Mouse (Mus musculus) kidney, embryonic 14.5 days (tissue): Measurements from ENCODE around the gene Dpp3. TPM values are rescaled to one million over a fixed set of nuclear protein-coding genes. Genes with fewer than 3 reads are reported as not detected.
A peak's percentile ranks its signal among the peaks of the same experiment; 100 is the strongest.
"Not testable (repeated sequence)": the region's sequence is repeated elsewhere in the genome, so short reads cannot be mapped to it uniquely, and the experiment has no call there.

Experiments
- ATAC-seq: fragments of 200-750 bp; cut with Nextera tagmentation; 2 replicates; pipeline ENCODE4 v1.8.0; 2017; ENCODE audit warnings: moderate number of reproducible peaks, mild to moderate bottlenecking, moderate TSS enrichment, moderate library complexity; ENCODE audit not compliant: low FRiP score, low TSS enrichment
- H3K27ac ChIP-seq: fragments of 300-500 bp; sonication (generic); 2 replicates; pipeline ENCODE4 v1.5.1; 2014; ENCODE audit warnings: low read depth, mild to moderate bottlenecking, low read length, moderate library complexity, mixed read lengths
- H3K27me3 ChIP-seq: fragments of 300-500 bp; sonication (generic); 2 replicates; pipeline ENCODE4 v1.6.1; 2014; ENCODE audit warnings: mild to moderate bottlenecking, low read length; ENCODE audit not compliant: control insufficient read depth, insufficient read depth
- H3K36me3 ChIP-seq: fragments of 300-500 bp; sonication (generic); 2 replicates; pipeline ENCODE4 v1.6.1; 2014; ENCODE audit warnings: low read length, mixed read lengths; ENCODE audit not compliant: control insufficient read depth, insufficient read depth
- H3K4me1 ChIP-seq: fragments of 300-500 bp; sonication (generic); 2 replicates; pipeline ENCODE4 v1.6.1; 2014; ENCODE audit warnings: low read length, mixed read lengths; ENCODE audit not compliant: control insufficient read depth, insufficient read depth
- H3K4me2 ChIP-seq: fragments of 300-500 bp; sonication (generic); replicated peaks from 2 replicates; pipeline ENCODE4 v1.6.1; 2014; ENCODE audit warnings: low read depth, mild to moderate bottlenecking, low read length
- H3K4me3 ChIP-seq: fragments of 300-500 bp; sonication (generic); 2 replicates; pipeline ENCODE4 v1.5.1; 2014; ENCODE audit warnings: mild to moderate bottlenecking, low read length
- H3K9ac ChIP-seq: fragments of 300-500 bp; sonication (generic); 2 replicates; pipeline ENCODE4 v1.6.1; 2014; ENCODE audit warnings: low read depth, mild to moderate bottlenecking, low read length, moderate library complexity
- H3K9me3 ChIP-seq: fragments of 300-500 bp; sonication (generic); 2 replicates; pipeline ENCODE4 v1.6.1; 2016; ENCODE audit warnings: low read length; ENCODE audit not compliant: control insufficient read depth
- WGBS: fragments of 180-500 bp; shearing (Covaris S2); extraction: QIAGEN DNeasy Blood & Tissue Kit; methylation state at CpG from one replicate; pipeline ENCODE4 v1.1.7; 2014; 5-methylcytosine and 5-hydroxymethylcytosine counted together
- polyA plus RNA-seq: library from polyadenylated mRNA; unstranded; fragments of >200 nt; fragmentation: Nextera tagmentation; extraction: Ambion mirVana; gene quantifications from 2 replicates; pipeline ENCODE4 v1.2.1, GENCODE M21; 2014

Gene Dpp3
- polyA plus RNA-seq = 70.1 and 87.4 TPM in 2 replicates

DNA sequence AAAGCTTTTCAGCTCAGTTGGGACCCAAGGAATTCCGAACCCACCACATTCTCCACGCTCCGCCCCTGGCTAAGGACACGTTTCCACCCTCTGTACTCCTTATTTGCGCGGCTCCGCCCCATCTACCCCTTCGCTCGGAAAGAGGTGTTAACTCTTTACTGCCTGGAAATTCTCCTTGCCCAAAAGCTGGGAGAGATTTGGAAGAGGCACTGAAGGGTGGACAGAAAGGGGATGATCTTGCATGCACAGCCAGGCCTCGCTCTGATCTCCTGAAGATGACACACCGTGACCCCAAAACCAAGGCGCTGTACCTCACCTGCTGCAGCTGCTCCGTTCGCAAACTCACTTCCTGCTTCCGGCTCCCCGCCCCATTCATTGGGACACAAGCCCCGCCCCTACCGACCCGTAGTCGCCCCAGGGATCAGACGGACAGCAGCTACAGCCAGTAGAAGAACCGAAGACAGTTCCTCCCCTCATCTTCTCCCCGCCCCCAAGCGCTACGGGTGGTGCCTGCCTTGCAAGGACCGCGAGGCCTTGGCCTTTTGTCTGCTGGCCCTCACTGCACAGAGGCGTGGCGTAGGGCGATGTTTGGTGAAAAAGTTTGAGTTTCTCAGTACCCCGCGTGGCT lies at the start of gene Dpp3:
Gene Dpp3, minus strand, starts transcription at position 384 of the 628 bp plus-strand sequence.
- Histone ChIP-seq H3K4me1 (peaks cover 12% of the 10 kb centered on the region; the same call in 1 of the 2 replicates), H3K36me3 (peaks cover 19% of the 10 kb centered on the region), H3K27ac (peak within 1 kb of the TSS; percentile 74; the same call in 1 of the 2 replicates), H3K9me3 (no peaks in the 10 kb centered on the region), H3K9ac (peak within 1 kb of the TSS; percentile 65), H3K27me3 (no peaks in the 10 kb centered on the region), H3K4me3 (peak within 1 kb of the TSS; percentile 71), H3K4me2 (peak within 1 kb of the TSS; percentile 49)
- under 1% methylated on average over 32 of the region's 32 CpGs for WGBS
- peak; percentile 98 for ATAC-seq

DNA sequence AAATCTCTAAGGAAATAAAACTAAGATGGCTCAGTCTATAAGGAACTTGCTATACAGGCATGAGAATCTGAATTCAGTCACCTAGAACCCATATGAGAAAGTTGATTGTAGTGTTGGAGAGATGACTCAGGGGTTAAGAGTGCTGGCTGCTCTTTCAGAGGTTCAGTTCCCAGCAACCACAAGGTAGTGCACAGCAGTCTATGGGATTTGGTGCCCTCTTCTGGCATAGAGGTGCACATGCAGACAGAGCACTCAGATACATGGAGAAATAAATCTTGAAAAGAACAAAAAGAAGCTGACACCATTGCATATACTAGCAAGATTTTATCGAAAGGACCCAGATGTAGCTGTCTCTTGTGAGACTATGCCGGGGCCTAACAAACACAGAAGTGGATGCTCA lies 40.1 kb upstream of the Dpp3 start:
- no peak overlapping the region for H3K4me3 ChIP-seq
- ATAC-seq = no peak
- 0 out of 2 replicates have a peak, but pooled peaks cover 2% of the 10 kb centered on the region for H3K9me3 ChIP-seq
- no peaks in the 10 kb centered on the region for H3K4me1 ChIP-seq
- 94% methylated on average over 2 of the region's 2 CpGs for WGBS
- peaks cover 28% of the 10 kb centered on the region for H3K36me3 ChIP-seq
- H3K27ac ChIP-seq = no peak overlapping the region
- H3K27me3 ChIP-seq = no peaks in the 10 kb centered on the region
- H3K4me2 ChIP-seq = no peak overlapping the region
- H3K9ac ChIP-seq = no peak overlapping the region

DNA sequence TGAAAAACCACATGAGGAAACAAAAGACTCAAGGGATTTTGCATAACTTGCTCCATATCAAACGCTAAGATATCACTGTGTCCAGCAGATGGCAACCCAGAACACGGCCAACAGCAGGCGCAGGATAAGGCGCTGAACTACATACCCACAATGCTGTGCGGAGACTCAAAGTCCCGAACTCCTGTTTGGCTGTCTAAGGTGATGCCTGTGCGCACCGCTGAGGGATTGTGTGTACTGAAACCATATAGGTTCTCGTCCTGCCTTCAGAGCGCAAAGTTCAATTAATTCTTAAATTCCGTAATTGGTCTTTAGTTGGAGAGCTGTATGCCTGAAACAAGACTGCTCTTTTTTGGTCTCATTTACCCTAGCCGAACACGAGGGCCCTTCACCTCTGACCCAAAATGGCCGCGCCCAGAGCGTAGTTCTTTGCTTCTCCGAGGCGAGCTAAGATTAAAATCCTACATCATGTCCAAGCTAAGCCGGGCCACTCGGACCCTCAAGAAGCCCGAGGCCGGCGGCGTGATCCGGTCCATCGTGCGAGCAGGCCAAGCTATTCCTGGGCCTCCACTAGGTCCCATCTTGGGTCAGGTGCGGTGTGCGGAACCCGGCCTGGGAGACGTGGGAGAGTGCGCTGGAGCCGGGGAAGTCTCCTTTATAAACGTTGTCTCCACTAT lies 34.0 kb upstream of the Dpp3 start, which contains the start of gene Mrpl11:
Gene Mrpl11, plus strand, starts transcription at position 220 of the 674 bp plus-strand sequence.
- peak; percentile 95 for ATAC-seq
- H3K4me1 ChIP-seq = 0 out of 2 replicates have a peak, but pooled peaks cover 4% of the 10 kb centered on the region
- peak within 1 kb of the TSS; percentile 82 for H3K27ac ChIP-seq
- H3K4me2 ChIP-seq = peak within 1 kb of the TSS; percentile 67
- H3K36me3 ChIP-seq = peaks cover 25% of the 10 kb centered on the region
- H3K4me3 ChIP-seq = peak within 1 kb of the TSS; percentile 93
- WGBS = under 1% methylated on average over 34 of the region's 34 CpGs
- H3K27me3 ChIP-seq = no peaks in the 10 kb centered on the region
- peak within 1 kb of the TSS; percentile 82 for H3K9ac ChIP-seq
- 0 out of 2 replicates have a peak, but pooled peaks cover 2% of the 10 kb centered on the region for H3K9me3 ChIP-seq

DNA sequence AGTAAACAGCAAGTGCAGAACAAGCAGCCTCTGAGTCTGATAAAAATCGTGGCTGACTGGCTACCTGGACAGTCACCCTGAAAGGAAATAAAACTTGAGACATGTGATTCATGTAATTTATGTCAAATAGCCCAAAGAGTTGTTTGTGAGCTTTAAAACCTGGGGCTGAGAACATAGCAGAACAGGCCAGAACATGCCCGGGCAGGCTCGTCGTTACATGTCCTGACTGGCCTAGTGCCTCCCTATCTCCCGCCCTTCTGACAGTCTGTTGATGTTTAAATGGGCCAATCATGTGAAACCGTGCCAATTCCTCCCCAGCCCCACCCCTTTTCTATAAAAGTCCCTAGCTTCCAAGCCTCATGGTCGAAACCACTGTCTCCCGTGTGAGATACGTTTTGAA lies 20.6 kb upstream of the Dpp3 start:
- H3K9me3 ChIP-seq, H3K27ac ChIP-seq, ATAC-seq, H3K27me3 ChIP-seq, H3K36me3 ChIP-seq, H3K9ac ChIP-seq, H3K4me3 ChIP-seq, H3K4me1 ChIP-seq, H3K4me2 ChIP-seq: not testable (repeated sequence)
- 61% methylated on average over 9 of the region's 9 CpGs for WGBS

DNA sequence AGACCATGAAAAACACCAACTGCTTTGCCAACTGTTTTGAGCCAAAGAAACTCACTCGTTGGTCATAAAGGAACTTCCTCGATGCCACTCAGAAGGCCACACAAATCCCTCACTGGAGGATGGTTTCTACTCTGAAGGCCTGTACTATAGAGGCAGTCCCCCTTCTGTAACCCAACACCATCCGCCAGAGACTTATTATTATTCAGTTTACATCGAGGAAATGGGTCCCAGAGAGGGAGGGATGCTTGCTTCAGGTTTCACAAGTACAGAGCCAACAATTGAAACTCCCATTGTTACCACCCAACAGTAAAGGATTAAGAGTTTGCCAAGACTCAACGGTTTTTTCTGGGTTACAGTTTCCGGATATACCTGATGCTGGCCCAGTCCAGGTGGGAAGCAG lies 17.5 kb upstream of the Dpp3 start:
- Histone ChIP-seq H3K9ac (no peak overlapping the region), H3K36me3 (no peaks in the 10 kb centered on the region), H3K4me2 (no peak overlapping the region), H3K9me3 (no peaks in the 10 kb centered on the region), H3K27ac (no peak overlapping the region), H3K4me1 (0 out of 2 replicates have a peak, but pooled peaks cover 7% of the 10 kb centered on the region), H3K27me3 (peaks cover 7% of the 10 kb centered on the region), H3K4me3 (no peak overlapping the region)
- whole genome bisulfite sequencing = 35% methylated on average over 6 of the region's 6 CpGs
- ATAC-seq = no peak

DNA sequence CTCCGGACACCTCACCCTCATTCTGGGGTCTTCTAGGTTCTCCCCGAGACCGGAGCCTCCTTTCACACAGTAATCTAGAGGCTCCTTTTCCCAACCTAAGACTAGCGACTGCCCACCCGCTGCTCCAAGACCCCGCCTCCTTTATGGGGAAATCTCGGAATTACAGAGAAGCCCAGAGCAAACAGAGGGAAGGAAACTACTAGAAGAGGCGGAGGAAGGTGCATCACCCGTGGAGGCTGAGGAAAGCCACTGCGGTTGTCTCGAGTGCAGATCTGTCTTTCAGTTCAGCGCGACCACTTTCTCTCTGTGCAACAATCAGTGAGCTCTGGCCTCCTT lies 15.1 kb upstream of the Dpp3 start:
- Histone ChIP-seq H3K27ac (no peak overlapping the region), H3K27me3 (peaks cover 7% of the 10 kb centered on the region), H3K9me3 (no peaks in the 10 kb centered on the region), H3K4me1 (0 out of 2 replicates have a peak, but pooled peaks cover 7% of the 10 kb centered on the region), H3K36me3 (no peaks in the 10 kb centered on the region), H3K4me3 (peak overlapping the region; percentile 69), H3K4me2 (peak overlapping the region; percentile 99), H3K9ac (peak overlapping the region; percentile 68; the same call in 1 of the 2 replicates)
- 4% methylated on average over 13 of the region's 13 CpGs for WGBS
- ATAC-seq = no peak; the same call in 1 of the 2 replicates

DNA sequence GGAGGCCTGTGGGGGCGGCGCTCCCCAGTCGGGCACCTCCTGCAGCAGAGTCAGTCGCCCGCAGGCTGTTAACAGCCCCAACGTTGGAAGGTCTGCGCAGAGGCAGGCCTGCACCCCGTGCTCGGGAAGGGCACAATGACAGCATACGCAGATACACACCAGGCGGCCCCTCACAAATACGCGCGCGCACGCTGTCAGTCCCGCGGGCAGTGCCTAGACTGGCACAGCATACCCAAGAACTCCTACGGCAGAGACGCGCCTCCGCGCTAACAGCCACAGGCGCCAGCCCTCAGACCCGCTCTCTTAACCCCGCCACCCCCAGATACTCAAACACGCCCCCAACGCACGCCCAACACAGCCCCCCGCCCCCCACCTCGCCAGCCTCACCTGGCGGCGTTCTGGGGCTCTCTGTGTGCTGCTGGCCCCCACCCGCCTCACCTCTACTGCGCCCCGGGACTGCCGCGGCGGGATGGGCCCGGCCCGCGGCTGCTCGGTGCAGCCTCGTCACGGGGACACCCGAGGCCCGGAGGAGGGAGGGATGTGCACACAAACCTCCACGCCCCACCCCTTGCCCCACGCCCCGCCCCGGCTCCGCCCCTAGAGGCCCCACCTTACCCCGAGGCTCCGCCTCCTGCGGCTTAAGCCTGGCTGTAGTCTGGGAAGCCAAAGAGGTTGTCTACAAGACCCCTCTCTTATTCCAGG lies 14.6 kb upstream of the Dpp3 start, which contains the start of gene Peli3:
Gene Peli3, minus strand, starts transcription at position 577 of the 702 bp plus-strand sequence.
- no peaks in the 10 kb centered on the region for H3K36me3 ChIP-seq
- peak within 1 kb of the TSS; percentile 69 for H3K4me3 ChIP-seq
- H3K27ac ChIP-seq = no peak within 1 kb of the TSS
- no peaks in the 10 kb centered on the region for H3K9me3 ChIP-seq
- H3K9ac ChIP-seq = peak within 1 kb of the TSS; percentile 68
- under 1% methylated on average over 53 of the region's 55 CpGs for WGBS
- peak; percentile 94 for ATAC-seq
- peak within 1 kb of the TSS; percentile 99 for H3K4me2 ChIP-seq
- H3K4me1 ChIP-seq = 0 out of 2 replicates have a peak, but pooled peaks cover 7% of the 10 kb centered on the region
- H3K27me3 ChIP-seq = peaks cover 7% of the 10 kb centered on the region

DNA sequence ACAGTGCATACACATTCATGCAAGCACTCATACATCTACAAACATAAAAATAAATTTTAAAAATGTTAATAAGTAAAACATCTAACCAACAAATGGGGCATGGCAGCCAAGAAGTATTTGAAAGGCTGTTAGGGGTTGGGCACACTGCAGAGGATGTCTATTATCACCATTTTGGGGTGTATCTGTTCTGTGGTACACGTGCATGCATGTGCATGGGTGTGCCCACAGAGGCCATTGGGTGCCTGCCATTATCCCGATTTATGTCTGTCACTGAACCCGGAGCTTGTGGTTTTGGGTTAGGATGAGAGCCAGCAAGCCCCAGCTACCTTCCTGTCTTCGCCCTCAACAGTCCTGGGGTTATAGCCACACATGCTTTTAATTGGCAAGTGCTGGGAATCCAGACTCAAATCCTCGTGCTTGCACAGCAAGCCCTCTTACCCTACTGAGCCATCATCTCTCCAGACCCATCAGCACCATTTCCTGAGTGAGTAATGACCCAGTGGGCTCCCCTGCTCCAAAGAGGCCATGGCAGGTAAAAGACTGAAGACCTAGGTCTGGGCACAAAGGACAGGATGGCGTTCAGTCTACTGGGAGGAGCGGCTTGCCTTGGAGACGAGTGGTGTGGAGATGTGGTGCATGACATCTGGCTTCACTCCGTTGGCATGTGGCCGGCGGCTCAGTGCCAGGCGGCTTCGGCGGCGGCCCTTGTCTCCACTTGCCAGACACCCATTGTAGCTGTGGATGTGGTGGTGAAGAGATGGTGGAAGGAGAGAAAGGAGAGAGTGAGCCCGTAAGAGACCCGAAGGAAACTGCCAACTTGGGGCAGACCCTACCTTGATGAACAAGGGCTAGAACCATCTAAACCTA lies 9.6 kb upstream of the Dpp3 start:
- WGBS = 89% methylated on average over 17 of the region's 17 CpGs
- no peaks in the 10 kb centered on the region for H3K9me3 ChIP-seq
- ATAC-seq = no peak
- 0 out of 2 replicates have a peak, but pooled peaks cover 4% of the 10 kb centered on the region for H3K4me1 ChIP-seq
- no peak overlapping the region for H3K4me3 ChIP-seq
- H3K27ac ChIP-seq = no peak overlapping the region
- no peak overlapping the region for H3K4me2 ChIP-seq
- peaks cover 7% of the 10 kb centered on the region for H3K27me3 ChIP-seq
- H3K9ac ChIP-seq = no peak overlapping the region
- no peaks in the 10 kb centered on the region for H3K36me3 ChIP-seq
